Mouse (Mus musculus): ENCODE measurements around the gene Cryl1.

GRCm38 (mm10) chr14:57367327-57367726, 31.0 kb downstream of the Cryl1 start:
- TF ChIP-seq CTCF (IDR thresholded peaks at IDR 0.05; ENCODE audit: insufficient read depth, low read length): no peak
- no peak for TF ChIP-seq POLR2A (IDR thresholded peaks at IDR 0.05; ENCODE audit: borderline replicate concordance, extremely low read depth, low read depth, low read length)
